Mouse (Mus musculus) urinary bladder, adult 2 months (tissue): Measurements from ENCODE around the gene Sh3bp4. TPM values are rescaled to one million over a fixed set of nuclear protein-coding genes. Genes with fewer than 3 reads are reported as not detected.

Source experiments
- DNase-seq: peaks from one replicate; pipeline ENCODE4 v3.0.0; 2022; ENCODE audit warnings: low spot score
- polyA plus RNA-seq: library from polyadenylated mRNA; depleted of rRNA; stranded (reverse); fragments of >200 nt; gene quantifications from 2 replicates; pipeline ENCODE4 v1.2.3, GENCODE M21; 2012

The Sh3bp4 gene
- polyA plus RNA-seq, 1 experiment = 12.0 TPM

DNA sequence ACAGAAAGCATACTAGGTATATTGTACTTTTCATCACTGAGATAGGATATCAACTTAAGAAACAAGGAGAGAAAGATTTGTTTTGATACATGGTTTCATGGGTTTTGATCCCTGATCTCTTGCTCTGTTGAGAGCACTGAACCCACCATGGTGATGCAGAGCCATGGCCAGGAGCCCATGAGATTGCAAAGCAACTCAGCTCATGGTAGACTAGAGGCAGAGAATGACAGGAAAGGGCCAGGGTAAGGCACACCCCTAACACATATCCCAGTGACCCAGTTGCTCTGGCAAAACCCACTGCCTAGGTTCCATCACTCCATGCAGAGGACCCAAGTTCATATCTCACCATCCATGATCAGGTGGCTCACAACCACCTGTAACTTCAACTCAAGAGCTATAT lies 114.6 kb downstream of the Sh3bp4 start:
- DNase-seq = no peak

DNA sequence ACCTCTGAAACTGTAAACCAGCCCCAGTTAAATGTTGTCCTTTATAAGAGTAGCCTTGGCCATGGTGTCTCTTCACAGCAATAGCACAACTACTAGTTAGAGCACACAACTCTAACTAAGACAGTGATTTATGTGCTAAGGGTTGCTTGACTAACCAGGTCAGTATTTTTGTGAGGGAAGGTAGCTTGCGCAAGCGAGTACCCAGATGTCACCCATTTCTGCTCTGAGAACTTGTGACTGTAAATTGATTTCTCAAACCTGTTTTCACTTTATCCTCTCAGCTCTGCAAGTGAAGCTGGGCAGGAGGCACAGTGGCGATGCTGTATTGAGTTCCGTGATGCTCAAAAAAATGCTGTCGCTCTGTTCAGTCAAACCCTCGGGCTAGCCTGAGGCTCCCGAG lies 117.2 kb downstream of the Sh3bp4 start:
- DNase-seq = no peak

GRCm38 (mm10) chr1:89188091-89188490 lies 117.9 kb downstream of the Sh3bp4 start:
- no peak for DNase-seq

DNA sequence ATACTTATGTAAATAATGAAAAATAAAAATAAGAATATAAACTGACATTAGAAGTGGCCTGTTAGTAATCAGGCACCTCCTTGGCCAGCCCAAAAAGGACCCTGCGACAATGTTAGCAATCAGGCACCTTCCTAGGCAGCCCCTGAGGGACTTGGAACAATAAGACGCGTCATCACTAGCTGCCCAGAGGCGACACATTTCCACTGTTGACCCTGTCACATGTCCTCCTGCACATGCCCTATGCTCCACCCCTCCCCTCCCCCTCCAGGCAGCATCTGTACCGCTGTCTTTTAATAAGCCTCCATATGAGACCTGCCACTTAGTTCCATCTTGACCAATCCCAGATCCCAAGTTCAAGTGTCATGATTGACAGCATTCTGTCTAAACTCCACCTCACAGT lies 119.0 kb downstream of the Sh3bp4 start:
- no peak for DNase-seq

DNA sequence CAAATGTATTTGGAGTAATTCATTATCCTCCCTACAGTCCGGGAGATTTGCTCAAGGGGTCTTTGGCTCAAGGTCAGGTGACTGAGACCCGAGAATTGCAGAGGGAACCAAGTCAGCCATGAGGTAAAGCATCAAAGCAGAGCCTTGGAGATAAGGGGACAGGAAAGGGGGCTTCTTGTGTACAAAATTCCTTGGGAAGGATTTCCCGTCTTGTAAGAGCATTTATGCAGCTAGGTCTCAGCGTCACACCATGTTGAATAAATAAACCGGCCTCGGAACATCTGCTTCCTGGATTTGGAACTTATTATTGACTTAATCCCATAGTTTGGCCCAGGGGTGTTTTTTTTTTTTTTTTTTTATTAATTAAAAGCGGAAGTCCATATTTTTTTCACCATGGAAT lies 120.4 kb downstream of the Sh3bp4 start:
- no peak for DNase-seq

DNA sequence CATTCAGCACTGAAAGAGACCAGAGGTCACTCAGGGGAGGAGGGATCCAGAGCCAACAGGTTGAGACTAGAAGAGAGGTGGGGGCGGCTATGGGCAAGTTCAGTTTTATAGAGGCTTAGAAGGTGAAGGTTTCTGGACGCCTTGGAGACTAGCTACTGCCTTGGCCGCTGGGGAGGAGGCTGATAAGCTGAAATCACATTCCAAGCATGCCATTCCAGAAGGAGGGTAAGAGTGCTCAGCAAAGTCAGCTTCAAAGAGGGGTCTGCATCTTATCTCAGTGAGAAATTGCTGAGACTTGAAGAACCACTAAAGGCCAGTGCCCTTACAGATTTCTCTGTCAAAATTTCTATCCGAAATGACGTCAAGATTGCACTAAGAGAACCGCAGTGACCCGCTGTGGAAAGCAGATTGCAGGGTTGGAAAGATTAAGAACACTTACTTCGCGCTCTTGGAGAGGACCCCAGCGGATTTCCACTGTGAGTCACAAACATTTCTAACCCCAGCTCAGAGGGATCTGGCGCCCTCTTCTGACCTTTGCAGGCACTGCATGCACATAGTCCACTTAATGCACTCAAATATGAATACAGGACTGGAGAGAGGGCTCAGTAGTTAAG lies 121.0 kb downstream of the Sh3bp4 start:
- peak; percentile 69 for DNase-seq

GRCm38 (mm10) chr1:89192536-89193220 lies 122.5 kb downstream of the Sh3bp4 start:
- no peak for DNase-seq

- DNase-seq = no peak
Observed at GRCm38 (mm10) chr1:89193576-89193975, 123.4 kb downstream of the Sh3bp4 start.

DNA sequence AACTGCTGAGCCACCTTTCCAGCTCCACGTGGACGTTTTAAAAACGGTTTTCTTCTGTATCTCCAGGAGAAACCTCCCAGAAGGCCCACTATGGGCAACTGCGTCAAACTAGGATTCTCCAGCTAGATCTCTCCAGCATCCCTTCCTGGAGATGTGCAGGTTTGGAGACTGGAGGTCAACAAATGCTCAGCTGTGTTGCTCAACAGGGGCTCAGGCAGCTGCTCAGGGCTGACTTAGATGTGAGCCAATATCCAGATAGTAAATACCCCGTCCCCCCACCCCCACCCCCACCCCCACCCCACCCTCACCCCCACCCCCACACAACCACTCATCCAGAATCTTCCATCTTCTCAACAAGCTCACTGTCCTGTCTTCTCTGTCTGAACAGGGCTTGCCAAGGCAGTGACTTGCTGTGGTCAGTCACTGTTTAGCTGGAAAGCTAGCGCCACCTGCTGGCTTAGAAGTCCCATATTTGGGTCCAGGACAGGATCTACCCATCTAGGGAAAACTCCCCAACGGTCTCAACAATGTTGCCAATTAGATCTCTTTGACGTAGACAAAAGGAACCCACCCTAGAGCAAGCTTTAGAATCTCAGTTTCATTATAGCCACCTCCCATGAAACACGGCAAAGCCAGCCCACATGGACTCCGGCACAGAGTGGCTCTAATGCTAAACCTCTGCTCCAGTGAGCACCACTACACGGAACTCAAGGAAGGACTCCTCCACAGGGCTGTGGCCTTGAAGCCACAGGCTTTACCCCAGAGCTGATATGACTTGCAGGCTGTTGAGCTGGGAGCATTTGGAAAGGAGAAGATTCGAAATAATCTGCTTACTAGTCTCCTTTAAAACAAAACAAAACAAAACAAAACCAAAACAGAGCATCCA lies 125.9 kb downstream of the Sh3bp4 start:
- peak; percentile 58 for DNase-seq
